Mouse (Mus musculus) brain, embryonic 14.5 days (tissue): Measurements from ENCODE around the gene Zfp113.

Source experiments
- CTCF ChIP-seq: fragments of 200-500 bp; IDR thresholded peaks from 2 replicates; pipeline ENCODE4 v1.5.1; 2012; ENCODE audit warnings: inconsistent platforms, mild to moderate bottlenecking, moderate library complexity, borderline replicate concordance; ENCODE audit not compliant: insufficient read depth, insufficient read length; ENCODE audit errors: extremely low read depth
- POLR2A ChIP-seq: fragments of 200-500 bp; IDR thresholded peaks from 2 replicates; pipeline ENCODE4 v1.6.1; 2012; ENCODE audit warnings: mild to moderate bottlenecking, inconsistent platforms, borderline replicate concordance; ENCODE audit not compliant: poor library complexity, insufficient read depth, insufficient read length, severe bottlenecking; ENCODE audit errors: extremely low read depth

- TF ChIP-seq POLR2A: no peak
- no peak for TF ChIP-seq CTCF
These were observed 61.1 kb downstream of the Zfp113 start for GRCm38 (mm10) chr5:138094474-138094873.
